Mouse (Mus musculus) olfactory bulb, adult 2 months (tissue): ENCODE results near the gene Utp15.

Source experiments
- CTCF ChIP-seq: fragments of 200-500 bp; IDR thresholded peaks from 2 replicates; pipeline ENCODE4 v1.5.1; 2012; ENCODE audit warnings: low read depth, mild to moderate bottlenecking, low read length, moderate library complexity; ENCODE audit not compliant: insufficient read depth
- POLR2A ChIP-seq: fragments of 200-500 bp; IDR thresholded peaks from 2 replicates; pipeline ENCODE4 v1.6.1; 2012; ENCODE audit warnings: mild to moderate bottlenecking, low read depth, low read length, moderate library complexity; ENCODE audit not compliant: insufficient read depth

GRCm38 (mm10) chr13:98235451-98235850 lies 27.4 kb downstream of the Utp15 start:
- TF ChIP-seq CTCF: no peak
- no peak for TF ChIP-seq POLR2A
